Mouse (Mus musculus) adipose tissue, adult 10 weeks (tissue): Measurements from ENCODE around the gene Olfr1102. TPM values are rescaled to one million over a fixed set of nuclear protein-coding genes. Genes with fewer than 3 reads are reported as not detected.

Experiments used
- polyA plus RNA-seq: library from polyadenylated mRNA; stranded (reverse); fragments of 350-450 nt; fragmentation: Illumina TruSeq; extraction: RNeasy Lipid Tissue Mini Kit (QIAGEN cat#74804); gene quantifications from one replicate; pipeline ENCODE4 v1.2.3, GENCODE M21; 2014; ENCODE audit warnings: low read depth, low replicate concordance

The Olfr1102 gene
- polyA plus RNA-seq: not detected

DNA sequence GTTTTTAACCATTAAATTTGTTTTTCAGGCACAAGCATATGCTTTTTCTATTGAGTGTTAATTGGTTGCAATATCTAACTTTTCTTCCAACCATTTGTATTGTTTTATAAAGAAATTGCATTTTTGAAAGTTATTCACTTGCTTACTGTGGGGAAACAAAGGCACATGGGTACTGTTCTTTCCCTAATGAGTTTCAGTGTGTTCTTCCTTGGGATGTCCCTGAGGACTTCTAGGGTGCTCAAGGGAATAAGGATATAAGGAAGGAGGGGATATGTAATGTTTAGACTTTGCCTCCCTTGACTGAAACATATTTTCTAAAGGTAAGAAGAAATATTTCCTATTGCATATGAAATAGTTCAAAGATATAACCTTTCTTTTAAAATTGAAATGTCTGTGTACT is at the start of gene Olfr1102:
Gene Olfr1102 (plus strand): TSS at position 301 of the 400 bp plus-strand sequence.

DNA sequence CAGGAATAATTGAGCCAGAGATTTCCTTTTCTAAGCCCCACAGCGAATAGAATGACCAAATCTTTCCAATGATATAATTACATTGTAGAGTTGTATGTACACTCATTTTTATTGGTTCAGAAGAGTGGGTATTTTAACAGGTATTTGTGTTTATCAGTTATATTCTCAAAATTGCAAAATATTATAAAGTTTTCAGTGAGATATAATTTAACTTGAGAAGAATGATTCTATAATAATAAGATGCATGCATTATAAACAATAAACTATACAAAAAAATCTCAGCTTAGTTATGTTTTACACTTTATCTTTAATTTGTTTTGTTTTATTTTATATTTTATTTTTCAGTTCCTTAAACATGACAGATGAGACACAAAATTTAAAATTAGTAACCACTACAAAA is 37.6 kb upstream of the Olfr1102 start, which contains the start of gene Olfr1099:
Gene Olfr1099 (minus strand): TSS at position 101 of the 400 bp plus-strand sequence.

DNA sequence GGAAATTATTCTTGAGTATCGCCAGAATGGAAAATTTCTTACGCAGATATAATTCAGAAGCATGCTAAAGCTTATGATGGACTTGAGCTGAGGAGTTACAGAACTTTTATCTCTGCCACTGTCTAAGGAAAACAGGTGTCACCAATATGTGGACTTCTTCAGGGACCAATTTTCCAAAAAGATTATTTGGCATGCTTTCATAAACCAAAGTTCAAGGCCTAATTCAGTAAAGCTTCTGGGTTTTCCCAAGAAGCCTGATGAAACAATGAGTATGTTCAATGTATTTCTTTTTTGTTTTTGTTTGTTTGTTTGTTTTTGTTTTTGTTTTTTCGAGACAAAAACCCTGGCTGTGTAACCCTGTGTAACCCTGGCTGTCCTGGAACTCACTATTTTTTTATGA is 18.3 kb upstream of the Olfr1102 start, which contains the start of gene Olfr1100:
Gene Olfr1100 (minus strand): TSS at position 101 of the 400 bp plus-strand sequence.

DNA sequence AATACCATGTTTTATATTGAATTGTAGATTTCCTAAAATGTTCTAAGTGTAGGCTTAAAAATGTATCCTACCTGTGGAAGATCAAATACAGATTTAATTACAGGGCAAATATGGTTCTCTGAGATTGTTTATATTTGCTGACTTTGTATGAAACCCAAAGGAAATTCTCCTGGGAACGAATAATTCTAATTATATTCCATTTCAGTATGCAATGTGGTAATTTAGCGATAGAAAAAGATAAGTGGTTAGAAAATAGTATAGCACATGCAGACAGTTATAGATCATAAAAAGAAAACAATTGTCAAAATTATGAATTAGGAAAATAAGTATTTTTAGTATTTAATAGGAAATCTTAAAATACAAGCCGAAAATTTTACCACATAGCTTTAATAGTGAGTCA is 7.1 kb upstream of the Olfr1102 start, which contains the start of gene Olfr1101:
Gene Olfr1101 (minus strand): TSS at position 101 of the 400 bp plus-strand sequence.

DNA sequence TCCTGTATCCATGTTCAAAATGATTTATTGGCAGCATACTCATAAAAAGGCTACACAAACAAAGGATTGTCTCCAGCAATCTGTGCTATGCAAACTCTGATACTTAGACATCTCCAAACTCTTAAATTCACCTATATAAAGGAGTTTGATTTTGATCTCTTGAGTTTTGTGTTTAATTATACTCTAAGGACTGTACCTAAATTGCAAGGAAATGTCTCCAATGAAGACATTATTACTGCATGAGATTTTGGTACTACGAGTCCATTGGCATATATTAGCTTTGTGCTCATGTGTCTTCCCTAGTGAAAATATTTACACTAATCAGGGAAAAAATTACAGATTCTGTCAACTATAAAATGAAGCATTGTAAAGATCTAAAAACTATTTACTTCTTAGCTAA is 28.8 kb downstream of the Olfr1102 start, which contains the start of gene Olfr1104:
Gene Olfr1104 (minus strand): TSS at position 101 of the 400 bp plus-strand sequence.

DNA sequence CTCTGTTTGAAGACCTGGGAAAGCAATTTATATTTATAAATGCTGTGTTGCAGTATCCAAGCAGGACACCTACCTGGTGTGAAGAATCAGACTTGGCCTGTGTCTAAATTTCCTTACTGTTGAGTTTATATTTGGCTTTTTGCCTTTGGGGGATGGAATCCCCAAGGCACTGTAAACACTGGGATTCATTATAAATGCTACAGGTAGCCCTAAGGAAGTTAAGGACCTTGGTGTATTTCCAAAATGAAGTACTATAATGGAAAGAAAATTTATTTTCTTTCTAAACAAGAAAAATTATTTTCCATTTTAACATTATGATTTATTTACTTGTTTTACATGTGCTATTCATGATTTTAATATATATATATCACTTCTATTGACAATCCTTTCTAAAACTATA is 38.2 kb downstream of the Olfr1102 start, which contains the start of gene Olfr1105:
Gene Olfr1105 (minus strand): TSS at position 101 of the 400 bp plus-strand sequence.

DNA sequence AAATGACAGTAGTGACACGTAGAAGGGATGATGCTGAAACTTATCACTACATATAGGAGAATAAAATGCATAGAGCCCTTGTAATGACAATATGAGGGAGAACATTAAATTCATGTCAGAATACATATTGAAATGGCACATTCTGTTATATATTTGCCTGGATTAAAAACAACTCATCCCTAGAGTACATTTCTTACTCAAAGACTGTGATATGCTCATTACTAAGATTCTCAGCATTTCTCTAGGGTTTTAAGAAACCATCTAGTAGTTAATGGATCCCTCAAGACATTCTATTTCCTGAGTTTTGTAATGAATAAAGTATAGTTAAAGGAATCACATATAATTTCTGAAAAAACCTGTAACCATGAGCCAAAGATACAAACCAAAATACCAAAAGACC is 54.0 kb downstream of the Olfr1102 start, which contains the start of gene Olfr1106:
Gene Olfr1106 (minus strand): TSS at position 101 of the 400 bp plus-strand sequence.

Other genes with a start within 250 kb of the Olfr1102 start
- not detected for gene Olfr1090, start 239.4 kb upstream of the Olfr1102 start, polyA plus RNA-seq
- not detected for gene Olfr1093, start 215.9 kb upstream of the Olfr1102 start, polyA plus RNA-seq
- not detected for gene Olfr141, start 188.4 kb upstream of the Olfr1102 start, polyA plus RNA-seq
- gene Olfr1094, start 173.7 kb upstream of the Olfr1102 start, polyA plus RNA-seq: not detected
- gene Olfr1095, start 146.7 kb upstream of the Olfr1102 start, polyA plus RNA-seq: not detected
- gene Gm13723, start 123.6 kb upstream of the Olfr1102 start, polyA plus RNA-seq: not detected
- gene Olfr1097, start 106.2 kb upstream of the Olfr1102 start, polyA plus RNA-seq: not detected
- gene Olfr1098, start 73.9 kb upstream of the Olfr1102 start, polyA plus RNA-seq: not detected
- not detected for gene Olfr1099, start 37.7 kb upstream of the Olfr1102 start, polyA plus RNA-seq
- not detected for gene Olfr1100, start 18.4 kb upstream of the Olfr1102 start, polyA plus RNA-seq
- not detected for gene Olfr1101, start 7.2 kb upstream of the Olfr1102 start, polyA plus RNA-seq
- gene Olfr1104, start 28.7 kb downstream of the Olfr1102 start, polyA plus RNA-seq: not detected
- not detected for gene Olfr1105, start 38.1 kb downstream of the Olfr1102 start, polyA plus RNA-seq
- not detected for gene Olfr1106, start 53.9 kb downstream of the Olfr1102 start, polyA plus RNA-seq
- not detected for gene Olfr1107, start 77.4 kb downstream of the Olfr1102 start, polyA plus RNA-seq
- gene Olfr1109, start 97.6 kb downstream of the Olfr1102 start, polyA plus RNA-seq: not detected
- not detected for gene Olfr259, start 116.2 kb downstream of the Olfr1102 start, polyA plus RNA-seq
- not detected for gene Olfr1110, start 141.9 kb downstream of the Olfr1102 start, polyA plus RNA-seq
- not detected for gene Olfr1111, start 154.2 kb downstream of the Olfr1102 start, polyA plus RNA-seq
- not detected for gene Olfr1112, start 189.4 kb downstream of the Olfr1102 start, polyA plus RNA-seq
- gene Olfr1113, start 210.6 kb downstream of the Olfr1102 start, polyA plus RNA-seq: not detected
- gene Olfr1115, start 249.6 kb downstream of the Olfr1102 start, polyA plus RNA-seq: not detected